Mouse (Mus musculus): ENCODE results near the gene Wnk2.
"Not testable (repeated sequence)": the region's sequence is repeated elsewhere in the genome, so short reads cannot be mapped to it uniquely, and the experiment has no call there.

Wnk2 gene

GRCm38 (mm10) chr13:49094667-49095066, 53.1 kb downstream of the Wnk2 start:
- no peak for DNase-seq (ENCODE audit: low read depth)

DNA sequence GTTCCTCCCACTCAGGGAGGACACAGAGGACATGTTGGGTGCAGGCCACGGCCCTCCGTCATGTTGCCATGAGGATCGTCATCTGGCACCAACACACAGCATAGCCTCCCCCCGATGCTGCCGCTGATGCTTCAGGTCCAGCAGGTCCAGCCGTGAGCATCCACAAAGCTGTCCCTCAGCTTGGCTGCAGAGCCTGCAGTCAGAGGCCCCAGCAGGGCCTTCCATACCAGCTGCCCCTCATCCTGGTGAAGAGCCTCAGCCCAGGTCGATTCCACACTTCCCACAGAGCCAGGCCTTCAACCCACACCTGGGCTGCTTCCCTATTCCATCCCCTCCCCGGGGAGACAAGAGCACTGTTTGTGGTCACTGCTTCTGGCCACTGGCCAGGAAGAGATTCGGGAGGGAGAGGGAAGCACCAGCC, 54.3 kb downstream of the Wnk2 start:
- DNase-seq (ENCODE audit: low read depth): no peak

GRCm38 (mm10) chr13:49092596-49092995, 55.2 kb downstream of the Wnk2 start:
- DNase-seq (ENCODE audit: low read depth): no peak

DNA sequence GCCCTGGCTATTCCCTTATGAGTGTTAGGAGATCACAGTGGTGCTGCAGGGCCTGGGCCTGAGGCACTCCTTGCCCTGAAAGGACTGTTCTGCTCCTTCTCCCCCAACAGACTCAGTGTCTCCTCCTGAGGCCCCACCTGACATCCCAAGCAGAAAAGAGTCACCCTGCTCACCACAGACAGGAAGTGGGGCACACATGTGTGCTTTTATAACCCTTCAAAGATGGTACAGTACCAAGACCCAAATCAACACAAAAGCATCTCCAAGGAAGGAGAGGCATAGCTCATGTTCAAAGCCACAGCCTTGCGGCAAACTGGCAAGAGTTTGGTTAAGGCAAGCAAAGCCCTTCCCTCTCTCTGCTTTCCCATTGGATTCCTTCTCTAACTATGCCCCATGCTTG, 57.6 kb downstream of the Wnk2 start:
- no peak for DNase-seq (ENCODE audit: low read depth)

- no peak for DNase-seq (ENCODE audit: low read depth)
These were observed 58.9 kb downstream of the Wnk2 start for GRCm38 (mm10) chr13:49088874-49089273.

GRCm38 (mm10) chr13:49087420-49087819, 60.4 kb downstream of the Wnk2 start:
- no peak for DNase-seq (ENCODE audit: low read depth)

DNA sequence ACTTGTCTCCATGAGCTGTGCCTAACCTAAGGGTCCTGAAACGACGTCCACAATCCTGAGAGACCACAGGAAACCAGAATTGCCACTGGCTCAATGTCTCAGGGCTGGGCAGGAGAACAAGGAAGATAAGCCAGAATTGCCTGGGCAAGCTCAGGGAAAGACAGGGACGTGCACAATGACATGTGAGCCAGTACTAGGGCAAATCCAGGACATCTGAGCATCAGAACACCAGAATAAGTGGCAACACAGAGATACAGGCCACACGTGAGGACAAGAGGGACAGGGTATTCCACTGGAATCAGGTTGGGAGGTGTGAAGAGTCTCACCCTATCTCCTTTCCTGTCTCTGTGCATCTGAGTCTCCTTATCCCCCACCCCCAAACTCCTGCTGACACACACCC, 61.4 kb downstream of the Wnk2 start:
- no peak for DNase-seq (ENCODE audit: low read depth)

DNA sequence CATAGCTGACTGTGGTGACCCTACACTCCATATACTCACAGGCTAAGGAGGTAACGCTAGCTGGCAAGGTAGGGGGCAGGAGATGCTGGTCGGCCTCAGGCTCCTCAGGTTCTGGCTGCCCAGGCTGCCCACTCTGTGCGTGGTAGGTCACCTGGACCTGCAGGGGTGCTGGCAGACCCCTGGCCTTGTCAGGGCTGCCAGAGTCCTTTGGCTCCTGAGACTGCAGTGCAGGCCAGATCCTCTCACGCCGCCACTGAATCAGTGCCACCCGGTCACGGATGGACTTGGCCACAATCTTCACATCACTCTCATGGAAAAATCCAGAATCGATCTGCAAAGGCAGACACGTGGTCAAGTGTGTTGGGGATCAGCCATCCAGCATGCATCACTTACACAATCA, 62.6 kb downstream of the Wnk2 start:
- no peak for DNase-seq (ENCODE audit: low read depth)

GRCm38 (mm10) chr13:49084781-49085180, 63.0 kb downstream of the Wnk2 start:
- DNase-seq (ENCODE audit: low read depth): no peak

GRCm38 (mm10) chr13:49083941-49084340, 63.9 kb downstream of the Wnk2 start:
- DNase-seq (ENCODE audit: low read depth): no peak

GRCm38 (mm10) chr13:49082151-49082879, 65.5 kb downstream of the Wnk2 start:
- DNase-seq (ENCODE audit: low read depth): no peak

DNA sequence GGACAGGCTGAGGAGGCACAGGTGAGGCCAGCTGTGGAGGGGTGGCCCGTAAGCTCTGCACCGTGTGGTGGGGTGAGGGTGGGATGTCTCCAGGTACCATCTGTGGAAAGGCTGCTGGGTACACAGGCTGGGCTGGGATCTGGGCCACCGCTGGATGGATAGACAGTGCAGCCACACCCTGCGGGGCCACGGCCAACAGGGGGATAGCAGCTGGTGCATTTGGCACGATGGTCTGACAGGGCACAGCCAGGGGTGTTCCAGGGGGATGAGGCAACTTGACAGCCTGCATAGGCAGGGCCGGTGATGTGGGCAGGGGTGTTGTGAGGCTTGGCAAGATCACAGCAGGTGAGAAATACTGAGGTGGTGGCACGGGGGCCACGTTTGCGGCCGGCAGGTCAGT, 71.6 kb downstream of the Wnk2 start:
- no peak for DNase-seq (ENCODE audit: low read depth)

DNA sequence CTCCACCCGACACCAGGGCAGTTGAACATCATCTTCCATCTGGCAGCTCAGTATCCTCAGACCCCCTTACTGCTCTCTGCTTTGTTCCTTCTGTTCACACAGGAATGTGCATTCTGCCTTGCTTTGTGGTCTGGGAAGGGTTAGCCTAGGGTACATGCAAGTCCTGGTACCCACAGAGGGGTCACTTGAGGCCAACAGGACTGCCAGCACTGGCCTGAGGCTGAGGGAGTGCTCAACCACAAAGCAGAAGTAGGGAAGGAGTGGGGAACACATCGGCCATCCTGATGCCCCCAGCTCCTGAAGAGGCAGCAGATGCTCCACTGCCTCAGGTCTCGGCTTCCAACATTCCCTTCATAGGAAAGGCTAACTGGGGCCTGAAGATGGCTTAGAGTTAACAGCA, 72.4 kb downstream of the Wnk2 start:
- no peak for DNase-seq (ENCODE audit: low read depth)

DNA sequence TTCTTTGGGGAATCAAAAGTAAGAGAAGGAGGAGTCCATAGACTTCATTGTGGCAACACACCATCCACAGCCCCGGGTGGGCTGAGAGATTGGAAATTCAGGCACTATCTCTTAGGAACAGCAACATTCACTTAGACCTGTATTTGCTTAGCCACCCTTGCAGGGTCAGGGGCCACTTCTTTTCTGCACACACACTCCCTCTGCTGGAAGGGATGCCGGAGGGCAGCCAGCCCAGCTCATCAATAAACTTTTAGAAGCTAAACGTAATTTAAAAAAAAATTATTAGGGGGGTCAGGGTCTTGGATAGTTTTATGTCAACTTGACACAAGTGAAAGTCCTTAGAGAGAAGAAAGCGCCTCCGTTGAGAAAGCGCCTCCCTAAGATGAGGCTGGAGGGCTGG, 74.5 kb downstream of the Wnk2 start:
- DNase-seq (ENCODE audit: low read depth): no peak

DNA sequence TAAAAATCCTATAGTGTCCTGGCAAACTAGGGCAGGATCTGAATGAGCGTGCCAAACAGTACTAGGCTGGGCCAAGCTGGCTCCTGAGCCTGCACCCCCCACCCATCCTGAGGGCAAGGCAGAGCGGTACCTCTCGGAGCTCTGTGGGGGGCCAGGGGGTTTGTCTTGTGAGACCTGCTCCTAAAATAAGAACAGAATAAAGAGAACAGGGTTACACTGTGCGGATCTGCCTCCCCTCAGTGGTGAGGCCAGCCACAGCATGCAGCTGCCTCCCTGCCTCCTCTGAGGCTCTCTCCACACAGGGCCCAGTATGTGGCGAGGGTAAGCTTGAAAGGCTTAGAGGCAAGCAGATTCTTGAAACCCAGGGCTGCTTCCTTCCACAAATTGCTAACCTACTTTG, 76.0 kb downstream of the Wnk2 start:
- DNase-seq (ENCODE audit: low read depth): no peak

- DNase-seq (ENCODE audit: low read depth): peak; percentile 25
These were observed 77.8 kb downstream of the Wnk2 start for GRCm38 (mm10) chr13:49069979-49070378.

- no peak for DNase-seq (ENCODE audit: low read depth)
These were observed 78.4 kb downstream of the Wnk2 start for GRCm38 (mm10) chr13:49069393-49069792.

- no peak for DNase-seq (ENCODE audit: low read depth)
These were observed 83.6 kb downstream of the Wnk2 start for GRCm38 (mm10) chr13:49064257-49064656.

DNA sequence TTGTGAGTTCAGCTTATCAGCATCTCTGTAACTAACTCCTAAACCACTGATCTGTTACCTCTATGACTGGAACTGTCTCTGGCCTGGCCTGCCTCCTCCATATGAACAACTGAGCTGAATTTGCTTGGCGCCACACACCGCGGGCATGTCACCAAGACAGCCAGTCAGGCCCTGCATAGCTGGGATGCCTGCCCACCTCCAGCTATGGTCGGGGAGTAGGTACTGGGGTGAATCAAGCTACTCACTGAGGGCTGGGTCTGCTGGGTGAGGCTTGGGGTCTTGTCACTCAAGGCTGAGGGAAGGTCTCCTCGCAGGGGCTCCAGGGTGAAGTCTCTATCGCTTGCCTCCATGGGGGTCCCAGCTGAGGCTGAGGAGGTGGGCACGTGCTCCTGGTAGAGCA, 87.4 kb downstream of the Wnk2 start:
- no peak for DNase-seq (ENCODE audit: low read depth)

GRCm38 (mm10) chr13:49058528-49058927, 89.3 kb downstream of the Wnk2 start:
- peak; percentile 22 for DNase-seq (ENCODE audit: low read depth)

DNA sequence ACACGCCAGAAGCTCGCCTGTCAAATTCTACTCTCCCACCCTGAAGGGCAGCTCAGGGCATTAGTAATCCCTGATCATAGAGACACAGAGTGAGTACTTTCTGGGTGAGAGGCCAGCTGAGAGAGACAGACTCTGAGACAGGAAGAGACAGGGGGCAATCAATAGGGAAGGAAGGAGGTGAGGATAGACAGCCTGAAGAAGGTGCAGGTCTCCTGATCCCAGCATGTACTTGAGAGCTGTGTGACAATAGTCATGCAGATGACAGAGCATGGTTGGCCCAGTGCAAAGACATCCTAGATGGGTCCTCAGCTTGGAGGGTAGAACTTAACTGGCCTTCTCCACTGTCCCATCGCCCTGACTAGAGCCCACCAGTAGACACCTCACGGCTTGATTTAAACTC, 91.5 kb downstream of the Wnk2 start:
- no peak for DNase-seq (ENCODE audit: low read depth)

- DNase-seq (ENCODE audit: low read depth): not testable (repeated sequence)
These were observed 93.1 kb downstream of the Wnk2 start for GRCm38 (mm10) chr13:49054753-49055152.

DNA sequence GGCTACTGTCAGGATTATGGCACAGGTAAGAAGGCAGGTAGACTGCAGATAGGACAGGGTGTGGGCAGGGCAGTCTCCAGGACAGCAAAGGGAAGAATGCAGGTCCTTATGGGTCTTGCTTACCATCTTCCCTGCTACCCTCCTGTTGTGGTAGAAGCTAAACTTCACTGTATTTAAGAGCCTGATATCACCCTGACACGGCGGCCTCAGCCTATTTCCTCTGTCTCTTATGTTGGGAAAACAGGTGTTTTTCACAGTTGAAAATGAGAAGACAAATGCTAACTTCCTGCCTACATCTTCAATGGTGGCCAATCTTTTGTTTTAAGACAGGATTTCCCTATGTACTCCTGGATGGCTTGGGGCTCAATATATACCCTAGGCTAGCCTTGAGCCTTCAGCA, 94.5 kb downstream of the Wnk2 start:
- DNase-seq (ENCODE audit: low read depth): no peak

DNA sequence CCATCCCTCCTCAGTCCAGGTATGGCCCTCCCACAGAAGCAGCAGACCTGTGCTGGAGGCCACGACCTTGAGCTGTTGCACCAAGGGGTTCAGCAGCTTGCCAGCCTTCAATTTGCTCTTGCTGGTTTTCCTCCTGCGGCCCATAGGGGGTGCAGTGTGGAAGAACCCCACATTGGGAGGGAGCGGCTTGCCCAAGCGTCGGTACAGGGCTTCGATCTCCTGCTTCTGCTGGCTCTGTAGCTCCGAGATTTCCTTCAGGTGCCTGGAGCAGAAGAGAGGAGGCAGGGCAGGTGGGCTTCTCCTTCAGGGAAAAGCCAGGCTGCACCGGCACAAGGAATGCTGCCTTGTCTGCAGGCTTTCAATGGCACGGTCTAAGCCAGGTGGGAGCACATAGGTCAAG, 95.3 kb downstream of the Wnk2 start:
- peak; percentile 32 for DNase-seq (ENCODE audit: low read depth)
